Mouse (Mus musculus) kidney, embryonic 15.5 days (tissue): ENCODE measurements at regions not wholly inside any gene's neighbourhood (a gene's known extent, or its start where the extent isn't known, plus 50 kb on each side); places are given as distances from the start of the nearest gene placed in this dataset.

ENCODE experiments used
- ATAC-seq: fragments of 200-750 bp; cut with Nextera tagmentation; replicated peaks from 2 replicates; pipeline ENCODE4 v1.8.0; 2017; ENCODE audit warnings: moderate TSS enrichment; ENCODE audit not compliant: low FRiP score
- H3K27ac ChIP-seq: fragments of 300-500 bp; sonication (generic); 2 replicates; pipeline ENCODE4 v1.5.1; 2015; ENCODE audit warnings: mild to moderate bottlenecking, inconsistent platforms
- H3K27me3 ChIP-seq: fragments of 300-500 bp; sonication (generic); 2 replicates; pipeline ENCODE4 v1.6.1; 2015; ENCODE audit warnings: inconsistent platforms
- H3K36me3 ChIP-seq: fragments of 300-500 bp; sonication (generic); 2 replicates; pipeline ENCODE4 v1.6.1; 2015; ENCODE audit warnings: inconsistent platforms
- H3K4me1 ChIP-seq: fragments of 300-500 bp; sonication (generic); 2 replicates; pipeline ENCODE4 v1.6.1; 2015; ENCODE audit warnings: inconsistent platforms
- H3K4me2 ChIP-seq: fragments of 300-500 bp; sonication (generic); 2 replicates; pipeline ENCODE4 v1.6.1; 2015; ENCODE audit warnings: moderate library complexity, mild to moderate bottlenecking, inconsistent platforms
- H3K4me3 ChIP-seq: fragments of 300-500 bp; sonication (generic); replicated peaks from 2 replicates; pipeline ENCODE4 v1.5.1; 2015; ENCODE audit warnings: mild to moderate bottlenecking, inconsistent platforms
- H3K9ac ChIP-seq: fragments of 300-500 bp; sonication (generic); 2 replicates; pipeline ENCODE4 v1.6.1; 2015; ENCODE audit warnings: mild to moderate bottlenecking, inconsistent platforms
- H3K9me3 ChIP-seq: fragments of 300-500 bp; sonication (generic); replicated peaks from 2 replicates; pipeline ENCODE4 v1.6.1; 2016; ENCODE audit warnings: inconsistent platforms
- WGBS: fragments of 180-500 bp; shearing (Covaris S2); methylation state at CpG from one replicate; pipeline ENCODE4 v1.1.7; 2015; ENCODE audit warnings: mixed read lengths; 5-methylcytosine and 5-hydroxymethylcytosine counted together

GRCm38 (mm10) chr6:84473171-84473570, 120.5 kb downstream of the Cyp26b1 start:
- Histone ChIP-seq H3K9me3 (no peaks in the 10 kb centered on the region), H3K27me3 (peaks cover 36% of the 10 kb centered on the region), H3K4me2 (no peak overlapping the region), H3K4me1 (peaks cover 12% of the 10 kb centered on the region), H3K27ac (no peak overlapping the region), H3K4me3 (no peak overlapping the region), H3K36me3 (no peaks in the 10 kb centered on the region), H3K9ac (no peak overlapping the region)
- no peak for ATAC-seq
- 77% methylated on average over 3 of the region's 3 CpGs for WGBS

GRCm38 (mm10) chr6:84472287-84472686, 121.4 kb downstream of the Cyp26b1 start:
- no peak for ATAC-seq
- H3K4me1 ChIP-seq: peaks cover 11% of the 10 kb centered on the region
- H3K9ac ChIP-seq: no peak overlapping the region
- H3K27ac ChIP-seq: no peak overlapping the region
- no peaks in the 10 kb centered on the region for H3K9me3 ChIP-seq
- peaks cover 31% of the 10 kb centered on the region for H3K27me3 ChIP-seq
- 33% methylated on average over 3 of the region's 3 CpGs for WGBS
- H3K4me2 ChIP-seq: no peak overlapping the region
- H3K36me3 ChIP-seq: no peaks in the 10 kb centered on the region
- H3K4me3 ChIP-seq: no peak overlapping the region

GRCm38 (mm10) chr6:84467319-84467718, 126.4 kb downstream of the Cyp26b1 start:
- peaks cover 23% of the 10 kb centered on the region for H3K27me3 ChIP-seq
- no peak for ATAC-seq
- no peaks in the 10 kb centered on the region for H3K36me3 ChIP-seq
- H3K9me3 ChIP-seq: no peaks in the 10 kb centered on the region
- H3K4me2 ChIP-seq: no peak overlapping the region
- H3K27ac ChIP-seq: no peak overlapping the region
- H3K4me3 ChIP-seq: no peak overlapping the region
- H3K4me1 ChIP-seq: no peaks in the 10 kb centered on the region
- no peak overlapping the region for H3K9ac ChIP-seq
- 86% methylated on average over 3 of the region's 3 CpGs for WGBS

- H3K27me3 ChIP-seq: peaks cover 19% of the 10 kb centered on the region
- H3K36me3 ChIP-seq: no peaks in the 10 kb centered on the region
- H3K27ac ChIP-seq: no peak overlapping the region
- no peak overlapping the region for H3K4me3 ChIP-seq
- no peaks in the 10 kb centered on the region for H3K4me1 ChIP-seq
- no peaks in the 10 kb centered on the region for H3K9me3 ChIP-seq
- no peak overlapping the region for H3K9ac ChIP-seq
- WGBS: 44% methylated on average over 7 of the region's 7 CpGs
- H3K4me2 ChIP-seq: no peak overlapping the region
- no peak for ATAC-seq
Observed at GRCm38 (mm10) chr6:84466223-84466622, 127.5 kb downstream of the Cyp26b1 start.

GRCm38 (mm10) chr6:84465596-84465995, 128.1 kb downstream of the Cyp26b1 start:
- WGBS: 90% methylated on average over 5 of the region's 5 CpGs
- H3K27me3 ChIP-seq: peaks cover 22% of the 10 kb centered on the region
- H3K27ac ChIP-seq: no peak overlapping the region
- ATAC-seq: no peak
- H3K4me2 ChIP-seq: no peak overlapping the region
- no peaks in the 10 kb centered on the region for H3K4me1 ChIP-seq
- H3K36me3 ChIP-seq: no peaks in the 10 kb centered on the region
- H3K4me3 ChIP-seq: no peak overlapping the region
- no peak overlapping the region for H3K9ac ChIP-seq
- H3K9me3 ChIP-seq: no peaks in the 10 kb centered on the region

GRCm38 (mm10) chr6:84463592-84464367, 129.9 kb downstream of the Cyp26b1 start:
- WGBS: 89% methylated on average over 7 of the region's 7 CpGs
- Histone ChIP-seq H3K9me3 (no peaks in the 10 kb centered on the region), H3K9ac (no peak overlapping the region), H3K27ac (no peak overlapping the region), H3K4me3 (no peak overlapping the region), H3K27me3 (peaks cover 23% of the 10 kb centered on the region), H3K36me3 (no peaks in the 10 kb centered on the region), H3K4me2 (no peak overlapping the region), H3K4me1 (no peaks in the 10 kb centered on the region)
- ATAC-seq: no peak

GRCm38 (mm10) chr6:84456803-84457202, 136.9 kb downstream of the Cyp26b1 start:
- Histone ChIP-seq H3K36me3 (no peaks in the 10 kb centered on the region), H3K27ac (no peak overlapping the region), H3K4me1 (no peaks in the 10 kb centered on the region), H3K27me3 (peaks cover 7% of the 10 kb centered on the region; the same call in 1 of the 2 replicates), H3K4me3 (no peak overlapping the region), H3K9me3 (no peaks in the 10 kb centered on the region), H3K9ac (no peak overlapping the region), H3K4me2 (no peak overlapping the region)
- no peak for ATAC-seq
- WGBS: 82% methylated on average over 3 of the region's 3 CpGs

- H3K27me3 ChIP-seq: peaks cover 52% of the 10 kb centered on the region
- H3K4me1 ChIP-seq: no peaks in the 10 kb centered on the region
- ATAC-seq: no peak
- no peaks in the 10 kb centered on the region for H3K9me3 ChIP-seq
- WGBS: 51% methylated on average over 4 of the region's 4 CpGs
- no peak overlapping the region for H3K4me2 ChIP-seq
- no peak overlapping the region for H3K9ac ChIP-seq
- H3K4me3 ChIP-seq: no peak overlapping the region
- no peak overlapping the region for H3K27ac ChIP-seq
- H3K36me3 ChIP-seq: no peaks in the 10 kb centered on the region
Observed at GRCm38 (mm10) chr6:84445093-84445492, 148.6 kb downstream of the Cyp26b1 start.

- no peak overlapping the region for H3K9ac ChIP-seq
- no peaks in the 10 kb centered on the region for H3K4me1 ChIP-seq
- ATAC-seq: no peak
- peaks cover 51% of the 10 kb centered on the region for H3K27me3 ChIP-seq
- WGBS: 91% methylated on average over 1 of the region's 1 CpGs
- H3K36me3 ChIP-seq: no peaks in the 10 kb centered on the region
- H3K9me3 ChIP-seq: no peaks in the 10 kb centered on the region
- no peak overlapping the region for H3K4me2 ChIP-seq
- H3K27ac ChIP-seq: no peak overlapping the region
- H3K4me3 ChIP-seq: no peak overlapping the region
Observed at GRCm38 (mm10) chr6:84442667-84443066, 151.0 kb downstream of the Cyp26b1 start.

GRCm38 (mm10) chr6:84441721-84442480, 151.8 kb downstream of the Cyp26b1 start:
- WGBS: 69% methylated on average over 5 of the region's 5 CpGs
- H3K4me2 ChIP-seq: no peak overlapping the region

GRCm38 (mm10) chr6:84436716-84437115, 157.0 kb downstream of the Cyp26b1 start:
- H3K4me2 ChIP-seq: no peak overlapping the region
- no peaks in the 10 kb centered on the region for H3K9me3 ChIP-seq
- no peak overlapping the region for H3K4me3 ChIP-seq
- WGBS: 80% methylated on average over 1 of the region's 1 CpGs
- ATAC-seq: no peak
- H3K9ac ChIP-seq: no peak overlapping the region
- peaks cover 62% of the 10 kb centered on the region for H3K27me3 ChIP-seq
- no peak overlapping the region for H3K27ac ChIP-seq
- H3K36me3 ChIP-seq: no peaks in the 10 kb centered on the region
- no peaks in the 10 kb centered on the region for H3K4me1 ChIP-seq

More at GRCm38 (mm10) chr6:84441721-84442480, 151.8 kb downstream of the Cyp26b1 start:
- no peaks in the 10 kb centered on the region for H3K36me3 ChIP-seq
- H3K27me3 ChIP-seq: peaks cover 56% of the 10 kb centered on the region
- no peaks in the 10 kb centered on the region for H3K4me1 ChIP-seq
- H3K27ac ChIP-seq: no peak overlapping the region
- H3K4me3 ChIP-seq: no peak overlapping the region
- no peak for ATAC-seq
- no peak overlapping the region for H3K9ac ChIP-seq
- H3K9me3 ChIP-seq: no peaks in the 10 kb centered on the region

GRCm38 (mm10) chr6:84434532-84434931, 159.2 kb downstream of the Cyp26b1 start:
- WGBS: 77% methylated on average over 6 of the region's 6 CpGs
- Histone ChIP-seq H3K27me3 (peaks cover 81% of the 10 kb centered on the region), H3K9ac (no peak overlapping the region), H3K4me2 (no peak overlapping the region), H3K36me3 (no peaks in the 10 kb centered on the region), H3K4me1 (no peaks in the 10 kb centered on the region), H3K9me3 (no peaks in the 10 kb centered on the region), H3K4me3 (no peak overlapping the region), H3K27ac (no peak overlapping the region)
- no peak for ATAC-seq
